Mouse (Mus musculus) cortical plate, adult 2 months (tissue): ENCODE measurements at regions not wholly inside any gene's neighbourhood (a gene's known extent, or its start where the extent isn't known, plus 50 kb on each side); places are given as distances from the start of the nearest gene placed in this dataset.

Experiments
- CTCF ChIP-seq: fragments of 200-500 bp; IDR thresholded peaks from 2 replicates; pipeline ENCODE4 v1.5.1; 2011; ENCODE audit warnings: mild to moderate bottlenecking, control low read depth, low read length; ENCODE audit not compliant: insufficient read depth; ENCODE audit errors: extremely low read depth
- POLR2A ChIP-seq: fragments of 200-500 bp; IDR thresholded peaks from 2 replicates; pipeline ENCODE4 v1.6.1; 2011; ENCODE audit warnings: mild to moderate bottlenecking, low read length, control low read depth; ENCODE audit not compliant: insufficient read depth; ENCODE audit errors: extremely low read depth

DNA sequence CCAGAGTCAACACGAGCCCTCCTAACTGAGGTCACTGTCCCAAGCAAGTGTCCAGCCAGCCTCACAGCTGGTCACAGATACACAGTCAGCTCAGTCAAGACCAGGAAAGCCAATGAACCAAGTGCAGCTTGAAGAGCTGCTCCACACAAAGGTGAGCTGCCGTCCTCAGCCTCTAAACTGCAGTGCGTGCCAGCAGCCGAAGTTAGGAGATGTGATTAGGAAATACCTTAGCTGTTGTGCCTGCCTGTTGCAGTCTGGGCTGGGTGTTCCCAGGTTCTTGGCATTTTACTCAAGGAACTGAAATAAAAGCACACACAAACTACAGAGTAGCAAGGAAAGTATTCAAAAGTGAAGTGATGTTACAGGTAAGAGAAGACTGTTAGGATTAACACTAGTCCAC lies 942.9 kb downstream of the 4930447A16Rik start:
- TF ChIP-seq POLR2A (no peak), CTCF (no peak)
